Mouse (Mus musculus) megakaryocyte, embryonic 14.5 days (primary cell): ENCODE data around the gene Pde6d.

Experiments
- FLI1 ChIP-seq: IDR thresholded peaks from 2 replicates; pipeline ENCODE4 v1.6.1; 2012; ENCODE audit warnings: low read length, inconsistent platforms, mixed read lengths
- GATA1 ChIP-seq: IDR thresholded peaks from 3 replicates; pipeline ENCODE4 v1.6.1; 2012; ENCODE audit warnings: mixed read lengths, low read length, inconsistent platforms, borderline replicate concordance

DNA sequence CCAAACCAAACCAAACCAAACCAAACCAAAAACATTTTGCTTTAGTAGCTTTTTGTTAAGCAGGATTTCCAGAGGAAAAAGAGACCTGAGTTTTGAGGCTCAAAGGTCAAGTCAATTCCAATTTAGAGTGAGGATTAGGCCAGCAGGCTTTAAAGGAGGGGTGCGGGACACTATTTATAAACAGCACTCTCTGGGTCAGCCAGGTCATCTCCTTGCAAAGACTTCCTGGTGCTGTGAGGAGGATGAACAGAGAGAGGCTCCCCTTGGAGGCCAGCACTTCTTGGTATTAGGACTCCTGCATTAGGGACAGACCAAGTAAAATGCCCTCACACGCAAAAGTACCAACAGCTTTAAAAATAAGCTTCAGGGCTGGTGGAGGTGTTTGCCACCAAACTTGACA is 30.6 kb downstream of the Pde6d start:
- TF ChIP-seq GATA1 (no peak), FLI1 (no peak)
